Mouse (Mus musculus) embryonic facial prominence, embryonic 12.5 days (tissue): ENCODE data around the gene Taok1. TPM values are rescaled to one million over a fixed set of nuclear protein-coding genes. Genes with fewer than 3 reads are reported as not detected.
A peak's percentile ranks its signal among the peaks of the same experiment; 100 is the strongest.
"Not testable (repeated sequence)": the region's sequence is repeated elsewhere in the genome, so short reads cannot be mapped to it uniquely, and the experiment has no call there.

Experiments
- ATAC-seq: fragments of 200-750 bp; cut with Nextera tagmentation; 2 replicates; pipeline ENCODE4 v1.8.0; 2017; ENCODE audit not compliant: insufficient number of reproducible peaks, insufficient read depth, low FRiP score, low TSS enrichment
- H3K27ac ChIP-seq: fragments of 300-500 bp; sonication (generic); 2 replicates; pipeline ENCODE4 v1.5.1; 2016; ENCODE audit warnings: mild to moderate bottlenecking
- H3K27me3 ChIP-seq: fragments of 300-500 bp; sonication (generic); 2 replicates; pipeline ENCODE4 v1.6.1; 2016; ENCODE audit warnings: mild to moderate bottlenecking, moderate library complexity
- H3K36me3 ChIP-seq: fragments of 300-500 bp; sonication (generic); 2 replicates; pipeline ENCODE4 v1.6.1; 2016; ENCODE audit warnings: mild to moderate bottlenecking
- H3K4me1 ChIP-seq: fragments of 300-500 bp; sonication (generic); 2 replicates; pipeline ENCODE4 v1.6.1; 2016
- H3K4me2 ChIP-seq: fragments of 300-500 bp; sonication (generic); replicated peaks from 2 replicates; pipeline ENCODE4 v1.6.1; 2016; ENCODE audit warnings: mild to moderate bottlenecking, moderate library complexity
- H3K4me3 ChIP-seq: fragments of 300-500 bp; sonication (generic); 2 replicates; pipeline ENCODE4 v1.5.1; 2016; ENCODE audit warnings: mild to moderate bottlenecking
- H3K9ac ChIP-seq: fragments of 300-500 bp; sonication (generic); 2 replicates; pipeline ENCODE4 v1.6.1; 2016; ENCODE audit warnings: mild to moderate bottlenecking, moderate library complexity
- H3K9me3 ChIP-seq: fragments of 300-500 bp; sonication (generic); 2 replicates; pipeline ENCODE4 v1.6.1; 2016; ENCODE audit warnings: mild to moderate bottlenecking, moderate library complexity
- WGBS: fragments of 180-500 bp; shearing (Covaris S2); methylation state at CpG from one replicate; pipeline ENCODE4 v1.1.7; 2016; 5-methylcytosine and 5-hydroxymethylcytosine counted together
- polyA plus RNA-seq: library from polyadenylated mRNA; unstranded; fragments of >200 nt; fragmentation: Nextera tagmentation; extraction: Ambion mirVana; gene quantifications from 2 replicates; pipeline ENCODE4 v1.2.1, GENCODE M21; 2016

The Taok1 gene
- polyA plus RNA-seq, 1 experiment from 2014 or later: 14.9 TPM

DNA sequence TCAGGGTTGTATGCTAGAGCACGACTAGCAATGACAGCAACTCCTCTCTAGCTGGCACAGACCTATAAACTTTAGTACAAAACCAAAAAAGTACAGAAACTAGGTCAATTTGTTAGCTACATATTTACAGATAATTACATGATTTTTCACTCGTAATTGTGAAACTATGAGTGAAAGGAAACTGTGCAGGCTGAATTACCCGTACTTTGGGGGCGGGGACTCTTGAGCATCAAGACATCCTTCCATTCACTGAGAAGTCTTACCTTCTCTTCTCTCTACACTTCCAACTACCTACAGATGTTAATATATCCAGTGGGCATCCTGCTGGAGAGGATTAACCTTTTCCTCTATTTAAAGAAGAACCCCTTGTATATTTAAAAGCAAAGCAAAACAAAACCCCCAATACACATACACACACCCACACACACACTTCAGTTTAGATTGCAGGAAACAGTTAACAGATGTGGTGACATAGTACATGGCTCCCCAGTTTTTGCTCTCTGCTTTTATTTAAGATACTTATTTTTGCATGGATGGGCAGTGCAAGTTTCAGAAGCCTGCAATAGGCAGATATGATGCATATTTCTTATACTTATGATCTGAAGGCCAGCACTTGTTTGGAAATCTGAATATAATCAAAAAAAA, 75.3 kb downstream of the Taok1 start:
- Histone ChIP-seq H3K4me3 (no peak overlapping the region), H3K4me2 (no peak overlapping the region), H3K9ac (no peak overlapping the region), H3K9me3 (no peaks in the 10 kb centered on the region), H3K27ac (no peak overlapping the region), H3K36me3 (0 out of 2 replicates have a peak, but pooled peaks cover 5% of the 10 kb centered on the region), H3K4me1 (no peaks in the 10 kb centered on the region), H3K27me3 (no peaks in the 10 kb centered on the region)
- WGBS: 80% methylated on average over 4 of the region's 4 CpGs
- ATAC-seq: no peak

DNA sequence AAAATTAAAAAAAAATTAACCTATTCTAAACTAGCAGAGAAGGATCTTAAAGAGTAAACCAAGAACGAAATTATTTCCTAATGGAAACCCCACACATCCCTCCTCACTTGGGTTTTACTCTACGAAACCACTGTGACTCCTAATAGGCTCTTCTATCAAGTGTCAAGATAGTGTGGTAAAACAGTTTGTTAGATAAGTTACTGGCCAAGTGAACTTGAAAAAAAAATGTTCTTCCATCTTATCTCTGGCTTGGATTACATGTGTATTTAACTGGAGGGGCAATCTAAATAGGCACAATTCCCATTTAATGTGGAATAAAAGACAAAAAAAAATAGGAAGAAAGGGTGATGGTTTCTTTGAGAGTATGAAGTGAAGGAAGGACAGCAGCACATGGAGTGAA, 76.8 kb downstream of the Taok1 start:
- no peaks in the 10 kb centered on the region for H3K27me3 ChIP-seq
- H3K9ac ChIP-seq: no peak overlapping the region
- H3K4me1 ChIP-seq: no peaks in the 10 kb centered on the region
- no peak overlapping the region for H3K4me3 ChIP-seq
- H3K4me2 ChIP-seq: no peak overlapping the region
- no peaks in the 10 kb centered on the region for H3K36me3 ChIP-seq
- no peak for ATAC-seq
- no peaks in the 10 kb centered on the region for H3K9me3 ChIP-seq
- H3K27ac ChIP-seq: no peak overlapping the region
- 94% methylated on average over 2 of the region's 2 CpGs for WGBS

DNA sequence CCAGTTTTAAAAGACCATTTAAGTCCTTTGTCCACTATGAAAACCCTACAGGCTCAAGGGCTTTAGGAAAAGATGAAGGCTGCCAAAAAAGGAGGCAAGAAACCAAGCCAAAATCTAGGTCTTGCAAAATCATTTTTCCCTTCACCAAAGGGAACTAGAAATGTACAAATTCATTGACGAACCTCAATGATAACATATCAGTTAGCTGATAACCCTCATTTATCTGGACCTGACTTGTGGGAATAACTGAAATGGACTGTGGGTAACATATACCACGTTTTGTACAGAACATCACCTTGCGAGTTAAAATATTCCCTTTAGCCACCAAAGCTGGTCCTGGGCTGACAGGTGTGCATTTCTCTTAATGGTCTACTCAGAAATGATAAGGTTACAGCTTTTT, 78.0 kb downstream of the Taok1 start:
- no peak overlapping the region for H3K9ac ChIP-seq
- H3K36me3 ChIP-seq: no peaks in the 10 kb centered on the region
- 87% methylated on average over 3 of the region's 3 CpGs for WGBS
- H3K27ac ChIP-seq: no peak overlapping the region
- no peak for ATAC-seq
- H3K27me3 ChIP-seq: no peaks in the 10 kb centered on the region
- no peaks in the 10 kb centered on the region for H3K9me3 ChIP-seq
- H3K4me2 ChIP-seq: no peak overlapping the region
- H3K4me3 ChIP-seq: no peak overlapping the region
- H3K4me1 ChIP-seq: no peaks in the 10 kb centered on the region

DNA sequence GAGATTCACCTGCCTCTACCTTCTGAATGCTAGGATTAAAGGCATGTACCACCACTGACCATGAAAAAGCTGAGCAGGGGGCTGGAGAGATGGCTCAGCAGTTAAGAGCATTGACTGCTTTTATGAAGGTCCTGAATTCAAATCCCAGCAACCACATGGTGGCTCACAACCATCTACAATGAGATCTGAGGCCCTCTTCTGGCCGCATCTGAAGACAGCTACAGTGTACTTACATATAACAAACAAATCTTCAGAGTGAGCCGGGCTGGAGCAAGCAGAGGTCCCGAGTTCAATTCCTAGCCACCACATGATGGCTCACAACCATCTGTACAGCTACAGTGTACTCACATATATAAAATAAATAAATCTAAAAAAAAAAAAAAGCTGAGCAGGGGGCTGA, 79.2 kb downstream of the Taok1 start:
- ATAC-seq, H3K4me3 ChIP-seq, H3K27me3 ChIP-seq, H3K36me3 ChIP-seq, H3K4me1 ChIP-seq, H3K9me3 ChIP-seq, H3K9ac ChIP-seq, H3K27ac ChIP-seq, H3K4me2 ChIP-seq: not testable (repeated sequence)
- 86% methylated on average over 3 of the region's 3 CpGs for WGBS

DNA sequence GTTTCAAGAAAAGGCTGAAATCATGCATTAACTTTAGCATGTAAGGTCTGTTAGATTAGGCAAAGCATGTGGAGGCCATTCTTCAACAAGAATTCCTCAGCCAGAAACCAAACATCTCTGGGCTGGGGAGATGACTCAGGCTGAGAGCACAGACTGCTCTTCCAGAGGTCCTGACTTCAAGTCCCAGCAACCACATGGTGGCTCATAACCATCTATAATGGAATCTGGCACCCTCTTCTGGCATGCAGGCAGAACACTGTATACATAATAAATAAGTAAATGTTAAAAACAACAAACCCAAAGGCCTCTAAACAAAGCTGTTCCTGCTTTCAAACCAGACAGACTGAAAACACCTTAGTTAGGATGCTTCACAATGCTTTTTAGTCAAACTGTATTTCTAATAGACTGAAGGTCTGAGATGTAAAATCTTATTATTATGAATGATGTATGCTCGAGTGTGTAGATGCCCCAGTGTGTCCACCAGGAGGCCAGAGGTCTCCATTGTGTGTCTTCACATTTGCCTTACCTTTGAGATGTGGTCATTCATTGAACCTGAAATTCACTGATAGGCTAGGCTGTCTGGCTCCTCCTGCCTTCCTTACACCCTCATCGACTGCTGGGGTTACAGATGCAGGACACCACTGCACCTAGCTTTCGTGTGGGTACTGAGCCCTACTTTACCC, 81.7 kb downstream of the Taok1 start:
- Histone ChIP-seq H3K4me2 (no peak overlapping the region), H3K4me3 (no peak overlapping the region), H3K36me3 (no peaks in the 10 kb centered on the region), H3K27ac (no peak overlapping the region), H3K9me3 (no peaks in the 10 kb centered on the region), H3K27me3 (no peaks in the 10 kb centered on the region), H3K4me1 (no peaks in the 10 kb centered on the region), H3K9ac (no peak overlapping the region)
- WGBS: 76% methylated on average over 3 of the region's 3 CpGs
- no peak for ATAC-seq

DNA sequence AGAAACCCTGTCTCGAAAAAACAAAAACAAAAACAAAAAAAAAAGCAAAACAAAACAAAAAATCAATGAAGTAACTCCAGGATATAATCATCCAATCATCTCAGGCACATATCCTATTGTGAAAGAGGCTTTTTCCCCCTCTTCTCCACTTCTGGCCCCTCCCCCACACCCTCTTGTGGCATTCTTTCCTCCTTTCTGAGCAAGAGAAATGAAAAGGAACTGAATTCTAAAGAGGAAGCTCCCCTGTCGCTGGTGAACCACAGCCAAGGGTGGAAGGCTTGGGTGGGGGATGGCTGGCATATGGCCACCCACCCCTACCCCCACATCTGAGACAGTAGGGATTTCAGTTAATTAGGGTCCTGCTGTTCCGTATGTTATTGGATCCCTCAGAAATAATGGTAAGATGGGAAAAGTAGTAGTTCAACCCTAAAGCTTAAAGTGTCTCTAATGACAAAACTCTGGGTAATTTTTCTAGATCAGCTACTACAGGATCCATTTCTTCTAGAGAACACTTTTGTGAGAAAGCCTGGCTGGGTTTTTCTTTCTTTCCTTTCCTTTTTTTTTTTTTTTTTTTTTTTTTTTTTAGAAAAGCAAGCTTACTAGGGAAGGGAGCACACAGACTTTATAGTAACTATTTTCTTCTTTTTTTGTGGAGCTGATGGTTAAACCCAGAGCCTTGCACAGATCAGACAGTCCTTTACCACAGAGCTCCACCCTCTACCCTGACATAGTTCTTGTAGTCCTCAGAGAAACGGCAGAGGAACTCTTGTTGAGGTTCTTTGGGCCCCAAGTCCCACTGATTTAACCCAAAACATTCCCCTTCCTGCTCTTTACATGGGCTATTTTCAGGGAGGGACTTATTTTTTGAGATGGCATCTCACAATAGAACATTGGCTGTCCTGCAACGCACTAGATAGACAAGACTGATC, 86.8 kb downstream of the Taok1 start:
- 0 out of 2 replicates have a peak overlapping the region, but pooled peaks have one; percentile 36 for H3K27ac ChIP-seq
- no peaks in the 10 kb centered on the region for H3K36me3 ChIP-seq
- no peak for ATAC-seq

DNA sequence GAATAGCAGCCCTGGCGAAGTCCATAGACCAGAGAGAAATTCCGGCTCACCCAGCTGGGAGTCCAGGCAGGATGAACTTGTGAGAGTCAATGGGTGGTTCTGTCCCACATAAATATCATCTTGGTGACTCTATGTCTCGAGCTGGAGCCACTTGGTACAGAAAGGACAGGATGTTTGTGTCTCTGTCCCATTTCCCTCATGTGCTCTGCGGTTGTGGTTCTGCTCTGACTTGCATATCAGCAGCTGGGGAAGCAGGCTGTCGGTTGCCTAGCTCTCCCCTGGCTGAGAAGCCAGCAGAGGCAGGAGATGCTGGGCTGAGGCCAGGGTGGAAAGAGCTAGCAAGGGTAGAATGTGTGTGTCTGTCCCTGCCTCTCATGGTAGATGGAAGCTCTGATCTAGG, 88.6 kb downstream of the Taok1 start, which contains the start of gene Gm10392:
Gene Gm10392 (minus strand): TSS at position 156 of the 400 bp plus-strand sequence.
- 72% methylated on average over 5 of the region's 5 CpGs for WGBS
- H3K4me1 ChIP-seq: peaks cover 26% of the 10 kb centered on the region
- ATAC-seq: no peak

More for the DNA sequence above, 86.8 kb downstream of the Taok1 start:
- Histone ChIP-seq H3K27me3 (peaks cover 8% of the 10 kb centered on the region), H3K9me3 (no peaks in the 10 kb centered on the region), H3K4me2 (no peak overlapping the region), H3K4me3 (no peak overlapping the region), H3K9ac (no peak overlapping the region), H3K4me1 (peaks cover 8% of the 10 kb centered on the region)
- 42% methylated on average over 5 of the region's 5 CpGs for WGBS

DNA sequence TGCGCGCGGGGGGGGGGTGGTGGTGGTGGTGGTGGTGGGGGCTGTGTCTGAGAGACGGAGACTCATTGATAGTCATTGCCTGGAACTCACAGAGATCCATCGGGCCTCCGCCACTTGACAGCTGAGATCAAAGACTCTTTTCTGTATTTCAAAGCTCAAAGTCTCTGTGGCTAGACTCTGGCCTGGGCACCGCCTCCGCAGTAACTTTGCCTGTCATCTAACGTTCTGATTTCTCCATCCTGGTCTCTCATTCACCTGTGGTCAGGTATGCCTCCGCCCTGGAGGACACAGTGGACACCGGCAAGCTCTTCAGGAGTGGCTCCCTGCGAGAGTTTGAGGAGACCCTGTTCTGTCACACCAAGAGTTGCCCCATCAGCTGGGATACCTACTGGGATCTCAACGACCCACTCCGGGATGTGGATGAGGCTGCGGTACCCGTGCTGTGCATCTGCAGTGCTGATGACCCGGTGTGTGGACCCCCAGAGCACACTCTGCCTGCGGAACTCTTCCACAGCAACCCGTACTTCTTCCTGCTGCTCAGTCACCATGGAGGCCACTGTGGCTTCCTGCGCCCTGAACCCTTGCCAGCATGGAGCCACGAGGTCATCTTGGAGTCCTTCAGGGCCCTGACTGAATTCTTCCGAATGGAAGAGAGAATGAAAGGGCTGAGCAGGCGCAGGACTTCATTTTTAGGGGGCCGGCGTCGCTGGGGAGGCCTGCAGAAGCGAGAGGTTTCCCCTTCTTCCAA, 89.4 kb downstream of the Taok1 start:
- H3K4me3 ChIP-seq: no peak overlapping the region
- WGBS: 86% methylated on average over 27 of the region's 27 CpGs
- no peaks in the 10 kb centered on the region for H3K36me3 ChIP-seq
- H3K4me1 ChIP-seq: peaks cover 30% of the 10 kb centered on the region
- no peak for ATAC-seq
- H3K27ac ChIP-seq: no peak overlapping the region
- peaks cover 24% of the 10 kb centered on the region for H3K27me3 ChIP-seq
- no peak overlapping the region for H3K9ac ChIP-seq
- no peaks in the 10 kb centered on the region for H3K9me3 ChIP-seq
- no peak overlapping the region for H3K4me2 ChIP-seq

More for the DNA sequence above, 88.6 kb downstream of the Taok1 start, which contains the start of gene Gm10392:
- H3K9me3 ChIP-seq: no peaks in the 10 kb centered on the region
- no peak within 1 kb of the TSS for H3K4me2 ChIP-seq
- 0 out of 2 replicates have a peak within 1 kb of the TSS, but pooled peaks have one; percentile 30 for H3K27ac ChIP-seq
- no peaks in the 10 kb centered on the region for H3K36me3 ChIP-seq
- H3K4me3 ChIP-seq: no peak within 1 kb of the TSS
- no peak within 1 kb of the TSS for H3K9ac ChIP-seq
- peaks cover 24% of the 10 kb centered on the region for H3K27me3 ChIP-seq

DNA sequence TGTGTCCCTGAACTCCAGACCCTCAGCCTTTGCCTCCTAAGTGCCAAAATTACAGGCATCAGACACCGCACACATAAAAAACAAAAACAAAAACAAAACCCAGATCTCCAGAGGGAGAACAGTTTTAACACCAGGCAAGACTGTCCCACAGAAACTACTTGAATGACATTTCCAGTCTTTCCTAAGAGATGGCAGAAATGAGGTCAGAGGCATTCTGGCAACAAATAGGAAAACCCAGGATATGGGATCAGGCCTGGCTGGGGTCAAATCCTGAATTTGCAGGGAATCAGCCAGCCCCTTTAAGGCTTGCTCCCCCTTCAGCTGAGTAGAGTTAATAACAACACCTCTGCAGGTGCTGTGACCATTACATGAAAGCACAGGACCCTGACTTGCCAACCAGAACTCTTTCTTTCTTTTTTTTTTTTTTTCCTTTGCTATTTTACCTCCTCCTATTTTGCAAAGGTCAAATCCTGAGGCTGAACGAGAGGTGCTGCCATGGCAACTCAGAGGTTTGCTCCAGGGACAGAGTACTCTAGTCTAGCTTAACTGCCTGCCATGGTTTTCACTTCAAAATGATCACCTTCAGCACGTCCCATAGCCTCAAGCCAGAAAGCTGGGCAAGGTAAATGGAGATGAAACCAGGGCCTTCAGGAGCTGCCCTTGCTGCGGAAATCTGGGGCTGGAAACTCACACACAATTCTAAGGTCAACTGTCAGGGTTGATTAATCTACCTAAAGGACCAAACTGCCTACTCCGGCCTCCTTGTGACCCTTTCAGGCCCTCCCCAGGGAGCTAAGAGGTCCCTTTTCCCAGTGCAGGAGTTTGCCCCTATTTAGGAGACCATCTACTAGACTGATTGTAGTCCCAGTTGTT, 90.8 kb downstream of the Taok1 start:
- peak overlapping the region; percentile 98; the same call in 1 of the 2 replicates for H3K4me2 ChIP-seq
- H3K9me3 ChIP-seq: no peaks in the 10 kb centered on the region
- WGBS: 44% methylated on average over 5 of the region's 5 CpGs
- peaks cover 37% of the 10 kb centered on the region for H3K4me1 ChIP-seq
- no peak overlapping the region for H3K4me3 ChIP-seq
- ATAC-seq: no peak
- no peak overlapping the region for H3K27ac ChIP-seq
- H3K36me3 ChIP-seq: no peaks in the 10 kb centered on the region
- H3K9ac ChIP-seq: no peak overlapping the region
- H3K27me3 ChIP-seq: peaks cover 24% of the 10 kb centered on the region

DNA sequence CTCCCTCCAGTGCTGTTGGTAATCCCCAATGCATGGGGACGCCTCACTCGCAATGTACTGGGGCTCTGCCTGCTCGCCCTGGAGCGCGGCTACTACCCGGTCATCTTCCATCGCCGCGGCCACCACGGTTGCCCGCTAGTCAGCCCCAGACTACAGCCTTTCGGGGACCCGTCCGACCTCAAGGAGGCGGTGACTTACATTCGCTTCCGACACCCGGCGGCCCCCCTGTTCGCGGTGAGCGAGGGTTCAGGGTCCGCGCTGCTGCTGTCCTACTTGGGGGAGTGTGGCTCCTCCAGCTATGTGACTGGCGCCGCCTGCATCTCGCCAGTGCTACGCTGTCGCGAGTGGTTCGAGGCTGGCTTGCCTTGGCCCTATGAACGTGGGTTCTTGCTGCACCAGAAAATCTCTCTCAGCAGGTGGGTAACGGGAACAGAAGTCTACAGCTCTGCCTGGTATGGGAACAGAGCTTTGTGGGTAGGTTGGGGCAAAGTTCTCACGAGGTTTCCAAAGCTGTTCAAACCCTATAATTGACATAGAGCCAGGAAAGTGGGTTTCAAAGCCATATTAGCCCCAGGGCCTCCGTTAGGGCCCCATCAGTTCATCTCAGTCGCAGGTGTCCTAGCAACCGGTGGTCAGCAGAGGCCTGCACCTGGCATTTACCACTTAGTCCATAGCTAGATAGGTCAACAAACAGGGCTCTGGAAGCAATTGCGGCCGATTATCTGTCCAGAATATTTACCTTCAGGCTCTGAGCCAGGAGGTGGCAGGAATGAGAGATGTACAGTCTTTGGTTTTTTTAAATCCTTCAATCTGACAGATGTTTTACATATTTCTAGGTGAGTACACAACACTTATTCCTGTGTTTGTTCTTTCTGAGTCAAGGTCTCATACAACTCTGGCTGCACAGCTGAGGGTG, 91.7 kb downstream of the Taok1 start, which contains the start of gene Trp53i13:
Gene Trp53i13 (minus strand): TSS at position 344 of the 916 bp plus-strand sequence.
- Histone ChIP-seq H3K36me3 (no peaks in the 10 kb centered on the region), H3K4me3 (peak within 1 kb of the TSS; percentile 74), H3K9me3 (no peaks in the 10 kb centered on the region), H3K27me3 (peaks cover 24% of the 10 kb centered on the region), H3K4me1 (peaks cover 38% of the 10 kb centered on the region), H3K27ac (no peak within 1 kb of the TSS), H3K9ac (peak within 1 kb of the TSS; percentile 53), H3K4me2 (peak within 1 kb of the TSS; percentile 98)
- 3% methylated on average over 39 of the region's 39 CpGs for WGBS
- ATAC-seq: no peak
